Mouse (Mus musculus) heart, postnatal 25 days (tissue): Measurements from ENCODE around the gene Scaper. TPM values are rescaled to one million over a fixed set of nuclear protein-coding genes. Genes with fewer than 3 reads are reported as not detected.

Experiments used
- DNase-seq: peaks from one replicate; pipeline ENCODE4 v3.0.0; 2022; ENCODE audit warnings: low spot score
- intact Hi-C: fragments of 180-260 bp; cut with DNase I; formaldehyde crosslinking; loops from one replicate; pipeline ENCODE4 v1.15.1; 2025
- total RNA-seq, 2 experiments: library from RNA; stranded (reverse); gene quantifications; 2 replicates each; pipeline ENCODE4 v1.2.3; 2021

Gene Scaper
- total RNA-seq, 2 experiments from 2014 or later = 14.8 to 17.2 TPM

- intact Hi-C loops = loop anchor here (5.0 kb wide), 1 partner anchor 395 kb away; the partner anchor contains the start of gene Scaper
- no peak for DNase-seq
Observed at GRCm38 (mm10) chr9:55542366-55543325, 395.3 kb downstream of the Scaper start.

DNA sequence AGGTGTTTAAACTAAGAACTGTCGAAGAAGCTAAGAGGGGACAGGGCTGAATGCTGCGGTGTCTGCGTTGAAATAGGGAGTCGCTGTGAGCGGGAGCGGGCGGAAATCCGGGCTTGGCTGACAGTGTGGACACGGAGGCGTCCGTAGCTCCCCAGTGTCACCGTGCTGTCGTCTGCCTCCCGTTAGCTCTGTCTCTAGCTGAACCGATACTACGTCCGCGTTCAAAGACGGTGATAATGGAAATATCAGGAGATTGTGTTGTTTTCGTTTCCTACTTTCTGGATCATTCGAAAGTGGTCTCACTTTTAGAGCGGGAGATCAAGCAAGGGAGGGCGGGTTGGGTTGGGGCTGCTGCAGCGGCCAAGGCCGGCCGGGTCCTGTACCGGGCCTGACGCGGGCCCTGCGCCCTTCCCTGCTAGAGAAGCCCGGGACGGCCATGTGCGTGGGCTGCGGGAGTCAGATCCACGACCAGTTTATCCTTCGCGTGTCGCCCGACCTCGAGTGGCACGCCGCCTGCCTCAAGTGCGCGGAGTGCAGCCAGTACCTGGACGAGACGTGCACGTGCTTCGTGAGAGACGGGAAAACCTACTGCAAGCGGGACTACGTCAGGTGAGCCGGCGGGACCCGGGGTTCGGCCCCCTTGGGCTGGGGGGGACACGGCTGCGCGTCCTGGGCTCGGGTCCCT lies 396.1 kb downstream of the Scaper start:
- no peak for DNase-seq
- intact Hi-C loops = loop anchor here (5.0 kb wide), 1 partner anchor 395 kb away; the partner anchor contains the start of gene Scaper

- DNase-seq = no peak
- intact Hi-C loops = loop anchor here (5.0 kb wide), 1 partner anchor 396 kb away; the partner anchor contains the start of gene Scaper
Observed at GRCm38 (mm10) chr9:55540888-55541287, 397.0 kb downstream of the Scaper start.

DNA sequence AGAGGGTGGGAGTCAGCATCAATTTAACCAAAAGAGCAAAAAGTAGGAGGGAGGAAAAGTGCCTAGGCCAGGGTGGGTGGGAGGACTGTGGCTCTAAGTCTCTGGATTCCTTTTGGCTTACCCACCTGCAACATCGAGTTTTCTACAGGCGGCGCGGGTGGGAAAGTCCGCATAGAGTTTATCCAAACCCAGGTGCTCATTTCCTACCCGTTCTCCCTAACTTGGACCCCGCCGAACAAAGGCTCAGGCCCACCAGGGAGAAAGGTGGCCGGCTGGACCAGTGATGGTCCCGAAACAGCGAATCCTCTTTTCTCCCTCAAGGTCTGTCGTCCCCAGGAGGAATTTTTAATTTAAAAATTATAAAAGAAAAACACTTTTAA lies 397.5 kb downstream of the Scaper start:
- DNase-seq = no peak
- intact Hi-C loops = loop anchor here (5.0 kb wide), 1 partner anchor 397 kb away; the partner anchor contains the start of gene Scaper

- DNase-seq = no peak
- intact Hi-C loops = loop anchor here (5.0 kb wide), 1 partner anchor 397 kb away; the partner anchor contains the start of gene Scaper
Observed at GRCm38 (mm10) chr9:55539661-55540390, 398.1 kb downstream of the Scaper start.

DNA sequence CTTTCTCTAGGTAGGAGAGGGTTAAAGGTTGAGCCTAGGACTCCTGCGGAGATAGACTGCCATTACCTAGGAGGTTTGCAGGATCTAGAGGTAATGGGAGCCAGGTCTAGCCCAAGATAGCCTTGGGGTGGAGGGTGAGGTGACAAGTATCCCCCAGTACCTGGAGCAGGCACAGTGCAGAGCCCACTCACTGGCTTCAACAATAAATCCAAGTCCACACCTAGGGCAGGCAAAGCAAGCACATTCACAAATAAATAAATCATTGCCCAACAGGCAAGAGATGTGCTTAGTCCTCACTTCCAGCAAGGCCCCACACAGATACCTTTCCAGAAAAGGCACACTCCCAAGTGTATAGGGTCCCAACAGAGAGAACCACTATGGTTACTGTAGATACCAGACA lies 398.9 kb downstream of the Scaper start:
- DNase-seq = no peak
- intact Hi-C loops = no loop called here

DNA sequence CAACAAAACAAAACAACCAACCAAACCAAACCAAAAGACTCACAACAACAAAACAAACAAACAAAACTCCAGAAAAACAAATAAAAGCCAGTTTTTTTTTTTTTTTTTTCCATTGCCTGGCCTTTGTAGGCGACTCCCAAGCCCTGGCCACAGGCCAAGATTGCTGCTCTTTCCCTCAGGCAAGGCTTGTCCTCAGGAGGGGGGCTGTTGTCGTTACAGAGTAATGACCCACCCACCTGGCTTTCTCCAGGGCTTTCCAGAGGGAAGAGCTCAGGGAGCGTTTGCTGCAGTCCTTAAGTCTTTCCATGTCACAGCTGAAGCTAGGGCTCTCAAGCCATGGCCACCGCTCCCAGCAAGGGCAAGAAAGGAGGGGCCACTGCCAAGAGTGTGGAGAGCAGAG lies 399.5 kb downstream of the Scaper start, which contains the start of gene Isl2:
TSS of gene Isl2 (plus strand) at position 296 of the 400 bp plus-strand sequence.
- intact Hi-C loops = no loop called here
- no peak for DNase-seq

- intact Hi-C loops = loop anchor here (1.0 to 2.0 kb wide), 3 partner anchors 23 to 107 kb away; partner anchors contain the start of gene Etfa
- no peak for DNase-seq
Observed at GRCm38 (mm10) chr9:55535907-55536306, 402.0 kb downstream of the Scaper start.

DNA sequence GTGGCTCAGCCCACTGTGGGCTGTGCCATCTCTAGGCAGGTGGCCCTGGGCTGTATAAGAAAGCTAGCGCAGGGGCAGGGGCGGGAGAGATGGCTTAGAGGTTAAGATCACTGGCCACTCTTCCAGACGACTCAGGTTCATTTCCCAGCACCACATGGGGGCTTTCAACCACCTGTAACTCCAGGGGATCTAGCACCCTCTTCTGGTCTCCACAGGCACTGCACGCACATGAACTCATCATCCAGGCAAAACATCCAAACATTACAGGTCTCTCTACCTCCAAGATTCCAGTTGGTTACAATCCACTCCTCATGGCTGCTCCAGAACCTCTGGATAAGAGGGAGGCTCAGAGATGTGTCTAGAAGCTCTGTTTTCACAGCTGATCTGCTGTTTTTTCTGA lies 412.2 kb downstream of the Scaper start:
- intact Hi-C loops = no loop called here
- DNase-seq = no peak

- intact Hi-C loops = loop anchor here (2.0 kb wide), 1 partner anchor 25 kb away; no protein-coding TSS in a partner anchor
- peak; percentile 93 for DNase-seq
Observed at GRCm38 (mm10) chr9:55512027-55512543, 425.8 kb downstream of the Scaper start, which contains the start of gene Etfa. Gene Etfa (minus strand): TSS chr9:55512243.

DNA sequence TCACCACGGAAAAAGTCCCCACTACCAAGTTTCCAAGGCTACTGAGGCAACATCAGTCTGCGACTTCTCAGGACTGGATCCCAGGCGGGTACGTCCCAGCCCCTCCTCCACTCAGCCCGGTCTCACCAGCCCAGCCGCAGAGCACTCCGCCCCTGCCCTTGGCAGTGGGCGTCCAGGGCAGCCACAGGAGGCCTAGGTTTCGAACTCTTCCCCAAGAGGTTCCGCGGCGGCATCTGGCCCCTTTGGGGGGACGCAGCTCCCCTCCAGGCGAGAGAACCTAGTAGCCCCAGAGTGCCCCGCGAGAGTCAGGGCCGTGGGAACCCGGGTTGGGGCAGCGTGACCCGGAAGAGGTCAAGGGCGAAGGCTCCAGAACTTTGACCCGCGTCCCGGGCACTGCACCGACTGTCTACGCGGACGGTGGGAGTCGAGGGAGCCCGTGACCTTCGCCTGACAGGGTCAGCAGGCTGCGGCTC lies 426.4 kb downstream of the Scaper start:
- peak; percentile 44 for DNase-seq
- intact Hi-C loops = no loop called here

DNA sequence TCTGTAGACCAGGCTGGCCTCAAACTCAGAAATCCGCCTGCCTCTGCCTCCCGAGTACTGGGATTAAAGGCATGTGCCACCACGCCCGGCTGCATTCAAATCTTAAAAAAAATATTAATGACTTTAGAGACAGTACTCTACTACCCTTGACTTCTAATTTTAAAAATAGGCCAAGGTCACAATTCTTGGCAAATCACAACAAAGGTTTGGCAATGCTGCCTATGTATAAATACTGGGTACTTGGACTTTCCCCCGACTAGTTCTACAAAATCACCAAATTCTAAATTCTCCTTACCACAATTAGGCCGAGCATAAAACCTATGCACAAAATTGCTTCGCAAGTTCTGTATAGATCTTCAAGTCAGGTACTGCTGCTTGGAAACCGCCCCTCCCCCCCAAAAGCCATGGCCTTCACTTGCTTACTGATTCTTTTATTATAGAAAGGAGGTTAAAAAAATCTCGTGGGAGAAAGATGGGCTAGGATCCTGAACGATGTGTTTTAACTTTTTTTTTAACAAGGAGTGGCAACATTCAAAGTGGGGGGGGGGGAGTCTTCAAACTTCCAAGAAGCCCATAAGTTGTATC lies 427.2 kb downstream of the Scaper start:
- no peak for DNase-seq
- intact Hi-C loops = no loop called here

DNA sequence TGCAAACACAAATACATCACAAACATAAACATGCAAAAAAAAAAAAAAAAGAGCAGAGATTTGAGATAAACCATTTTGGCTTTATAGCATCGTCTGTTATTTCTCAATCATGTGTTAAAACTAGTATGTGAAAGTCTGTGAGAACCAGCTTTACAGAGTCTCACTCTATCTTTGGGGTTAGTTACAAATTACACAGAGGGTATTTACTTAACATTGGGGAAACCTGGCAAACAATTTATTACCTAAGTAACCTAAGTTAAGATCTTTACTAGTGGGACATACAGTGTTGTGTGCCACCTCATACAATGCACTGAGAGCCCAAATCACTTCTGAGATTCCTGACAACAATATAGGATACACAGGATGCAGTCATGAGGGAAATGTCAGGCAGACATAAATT lies 428.2 kb downstream of the Scaper start:
- DNase-seq = no peak
- intact Hi-C loops = no loop called here

- no peak for DNase-seq
- intact Hi-C loops = no loop called here
Observed at GRCm38 (mm10) chr9:55508701-55509100, 429.2 kb downstream of the Scaper start.

DNA sequence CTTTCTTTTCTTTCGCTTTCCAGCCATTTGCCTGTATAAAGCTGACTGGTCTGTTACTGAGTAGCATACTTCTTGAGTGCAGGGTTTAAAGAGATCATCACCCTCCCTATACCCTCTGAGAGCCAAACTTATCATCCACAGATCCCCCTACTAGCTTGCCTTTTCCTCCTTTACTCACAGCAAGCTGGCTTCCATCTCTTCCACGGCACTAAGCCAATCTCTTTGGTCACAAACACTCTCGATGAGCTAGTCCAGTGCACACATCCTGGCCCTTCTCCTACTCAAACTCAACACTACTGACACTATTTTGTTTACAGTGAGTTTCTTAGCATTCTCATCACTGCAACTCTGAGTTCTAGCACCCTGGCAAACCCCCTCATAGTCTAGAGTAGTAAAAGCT lies 430.0 kb downstream of the Scaper start:
- intact Hi-C loops = no loop called here
- DNase-seq = no peak
